Mouse (Mus musculus) neural tube, embryonic 13.5 days (tissue): ENCODE measurements around the gene Arid3c. TPM values are rescaled to one million over a fixed set of nuclear protein-coding genes. Genes with fewer than 3 reads are reported as not detected.
A peak's percentile ranks its signal among the peaks of the same experiment; 100 is the strongest.
"Not testable (repeated sequence)": the region's sequence is repeated elsewhere in the genome, so short reads cannot be mapped to it uniquely, and the experiment has no call there.

Source experiments
- ATAC-seq: fragments of 200-750 bp; cut with Nextera tagmentation; 2 replicates; pipeline ENCODE4 v1.8.0; 2017; ENCODE audit warnings: low read depth, mild to moderate bottlenecking, moderate TSS enrichment, moderate library complexity
- H3K27ac ChIP-seq: fragments of 300-500 bp; sonication (generic); replicated peaks from 2 replicates; pipeline ENCODE4 v1.5.1; 2015; ENCODE audit warnings: moderate library complexity, mild to moderate bottlenecking, inconsistent platforms
- H3K27me3 ChIP-seq: fragments of 300-500 bp; sonication (generic); 2 replicates; pipeline ENCODE4 v1.6.1; 2015; ENCODE audit warnings: mild to moderate bottlenecking, inconsistent platforms
- H3K36me3 ChIP-seq: fragments of 300-500 bp; sonication (generic); 2 replicates; pipeline ENCODE4 v1.6.1; 2015; ENCODE audit warnings: mild to moderate bottlenecking, inconsistent platforms
- H3K4me1 ChIP-seq: fragments of 300-500 bp; sonication (generic); replicated peaks from 2 replicates; pipeline ENCODE4 v1.6.1; 2015; ENCODE audit warnings: inconsistent platforms
- H3K4me2 ChIP-seq: fragments of 300-500 bp; sonication (generic); 2 replicates; pipeline ENCODE4 v1.6.1; 2015; ENCODE audit warnings: inconsistent platforms, mild to moderate bottlenecking, moderate library complexity
- H3K4me3 ChIP-seq: fragments of 300-500 bp; sonication (generic); 2 replicates; pipeline ENCODE4 v1.5.1; 2015; ENCODE audit warnings: mild to moderate bottlenecking, inconsistent platforms
- H3K9ac ChIP-seq: fragments of 300-500 bp; sonication (generic); 2 replicates; pipeline ENCODE4 v1.6.1; 2015; ENCODE audit warnings: moderate library complexity, mild to moderate bottlenecking, inconsistent platforms
- H3K9me3 ChIP-seq: fragments of 300-500 bp; sonication (generic); 2 replicates; pipeline ENCODE4 v1.6.1; 2016; ENCODE audit warnings: inconsistent platforms
- WGBS: fragments of 180-500 bp; shearing (Covaris S2); methylation state at CpG from one replicate; pipeline ENCODE4 v1.1.7; 2015; 5-methylcytosine and 5-hydroxymethylcytosine counted together
- polyA plus RNA-seq: library from polyadenylated mRNA; unstranded; fragments of >200 nt; fragmentation: Nextera tagmentation; extraction: Ambion mirVana; gene quantifications from 2 replicates; pipeline ENCODE4 v1.2.1, GENCODE M21; 2015

Gene Arid3c
- polyA plus RNA-seq, 1 experiment from 2014 or later = 2.2 TPM

- Histone ChIP-seq H3K4me2 (peak overlapping the region; percentile 47), H3K4me3 (peak overlapping the region; percentile 21), H3K4me1 (peaks cover 53% of the 10 kb centered on the region), H3K27ac (peak overlapping the region; percentile 77; the same call in 1 of the 2 replicates)
- H3K9me3 ChIP-seq, H3K9ac ChIP-seq, H3K27me3 ChIP-seq, H3K36me3 ChIP-seq: not testable (repeated sequence)
- peak; percentile 17 for ATAC-seq
- WGBS = 3% methylated on average over 15 of the region's 27 CpGs
Observed at GRCm38 (mm10) chr4:41683303-41683702, 47.6 kb downstream of the Arid3c start.

DNA sequence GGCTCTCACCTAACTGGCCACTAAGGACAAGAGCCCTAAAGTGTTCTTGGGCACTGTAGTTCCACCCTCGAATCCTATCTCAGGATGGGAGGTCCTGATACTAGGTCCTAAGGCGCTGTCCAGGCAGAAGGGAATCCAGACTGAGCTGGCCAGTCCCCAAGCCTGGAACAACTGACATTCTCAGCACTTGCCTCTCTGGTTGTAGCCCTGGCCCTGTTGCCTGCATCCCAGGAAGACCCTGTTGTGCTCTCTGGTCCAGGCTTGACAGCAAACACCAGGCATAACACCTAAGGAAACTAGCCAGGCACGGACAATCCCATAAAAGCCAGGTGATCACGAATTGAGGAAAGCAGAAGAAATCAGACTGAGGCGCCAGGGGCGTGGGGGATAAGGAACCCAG is 48.2 kb downstream of the Arid3c start:
- no peak for ATAC-seq
- Histone ChIP-seq H3K36me3 (no peaks in the 10 kb centered on the region), H3K27ac (peak overlapping the region; percentile 77), H3K9ac (peak overlapping the region; percentile 49), H3K4me2 (peak overlapping the region; percentile 47), H3K4me1 (peaks cover 58% of the 10 kb centered on the region), H3K9me3 (no peaks in the 10 kb centered on the region), H3K27me3 (no peaks in the 10 kb centered on the region), H3K4me3 (no peak overlapping the region)
- WGBS = 23% methylated on average over 6 of the region's 6 CpGs

GRCm38 (mm10) chr4:41681947-41682346 is 49.0 kb downstream of the Arid3c start:
- H3K4me2 ChIP-seq = no peak overlapping the region
- H3K36me3 ChIP-seq = no peaks in the 10 kb centered on the region
- ATAC-seq = no peak
- no peaks in the 10 kb centered on the region for H3K27me3 ChIP-seq
- peak overlapping the region; percentile 77 for H3K27ac ChIP-seq
- no peaks in the 10 kb centered on the region for H3K9me3 ChIP-seq
- peak overlapping the region; percentile 49; the same call in 1 of the 2 replicates for H3K9ac ChIP-seq
- no peak overlapping the region for H3K4me3 ChIP-seq
- peaks cover 67% of the 10 kb centered on the region for H3K4me1 ChIP-seq
- 56% methylated on average over 10 of the region's 10 CpGs for WGBS

DNA sequence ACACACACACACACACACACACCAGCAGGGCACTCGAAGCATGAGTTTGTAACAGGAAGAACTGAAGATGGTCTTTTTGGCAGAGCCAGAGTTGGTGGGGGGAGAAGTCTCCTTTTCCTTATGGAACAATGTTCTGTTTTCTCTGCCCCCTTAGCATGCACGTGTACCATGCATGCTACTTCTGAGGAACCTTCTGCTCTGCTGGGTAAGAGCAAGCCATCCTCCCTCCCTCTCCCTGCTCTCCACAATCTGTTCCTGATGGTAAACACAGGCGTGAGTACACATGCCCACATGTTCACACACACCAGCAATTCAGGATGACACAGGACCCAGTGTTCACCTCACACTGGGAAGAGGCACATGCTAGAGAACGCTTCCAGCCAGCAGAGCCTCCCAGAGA is 49.8 kb downstream of the Arid3c start:
- Histone ChIP-seq H3K9ac (no peak overlapping the region), H3K9me3 (no peaks in the 10 kb centered on the region), H3K4me1 (peaks cover 70% of the 10 kb centered on the region), H3K4me3 (no peak overlapping the region), H3K27ac (no peak overlapping the region), H3K36me3 (no peaks in the 10 kb centered on the region), H3K4me2 (no peak overlapping the region), H3K27me3 (no peaks in the 10 kb centered on the region)
- 61% methylated on average over 4 of the region's 4 CpGs for WGBS
- ATAC-seq = no peak

GRCm38 (mm10) chr4:41679291-41679690 is 51.7 kb downstream of the Arid3c start:
- no peak for ATAC-seq
- H3K4me3 ChIP-seq = no peak overlapping the region
- peak overlapping the region; percentile 65 for H3K27ac ChIP-seq
- 44% methylated on average over 2 of the region's 2 CpGs for WGBS
- peaks cover 83% of the 10 kb centered on the region for H3K4me1 ChIP-seq
- no peaks in the 10 kb centered on the region for H3K36me3 ChIP-seq
- H3K27me3 ChIP-seq = no peaks in the 10 kb centered on the region
- peak overlapping the region; percentile 45; the same call in 1 of the 2 replicates for H3K9ac ChIP-seq
- no peaks in the 10 kb centered on the region for H3K9me3 ChIP-seq
- H3K4me2 ChIP-seq = no peak overlapping the region

DNA sequence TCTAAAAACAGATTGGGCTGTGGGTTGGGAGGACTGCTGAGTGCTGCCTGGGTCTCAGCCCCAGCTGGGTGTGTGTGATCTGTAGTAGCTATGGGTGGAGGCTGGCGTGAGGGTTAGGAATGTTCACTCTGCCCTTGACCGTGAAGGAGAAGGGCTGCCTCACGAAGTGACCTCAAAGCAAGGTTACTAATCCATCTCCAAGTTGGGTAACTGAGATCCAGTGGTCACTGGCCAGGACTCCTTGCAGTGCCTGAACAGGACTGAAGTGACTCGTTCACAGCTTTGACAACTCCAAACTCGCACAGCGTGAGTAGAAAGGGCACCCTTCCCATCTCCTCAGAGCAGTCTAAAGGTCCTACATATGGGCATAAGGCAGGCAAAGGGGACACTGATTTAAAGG is 52.1 kb downstream of the Arid3c start:
- H3K9me3 ChIP-seq = no peaks in the 10 kb centered on the region
- H3K27ac ChIP-seq = peak overlapping the region; percentile 65; the same call in 1 of the 2 replicates

DNA sequence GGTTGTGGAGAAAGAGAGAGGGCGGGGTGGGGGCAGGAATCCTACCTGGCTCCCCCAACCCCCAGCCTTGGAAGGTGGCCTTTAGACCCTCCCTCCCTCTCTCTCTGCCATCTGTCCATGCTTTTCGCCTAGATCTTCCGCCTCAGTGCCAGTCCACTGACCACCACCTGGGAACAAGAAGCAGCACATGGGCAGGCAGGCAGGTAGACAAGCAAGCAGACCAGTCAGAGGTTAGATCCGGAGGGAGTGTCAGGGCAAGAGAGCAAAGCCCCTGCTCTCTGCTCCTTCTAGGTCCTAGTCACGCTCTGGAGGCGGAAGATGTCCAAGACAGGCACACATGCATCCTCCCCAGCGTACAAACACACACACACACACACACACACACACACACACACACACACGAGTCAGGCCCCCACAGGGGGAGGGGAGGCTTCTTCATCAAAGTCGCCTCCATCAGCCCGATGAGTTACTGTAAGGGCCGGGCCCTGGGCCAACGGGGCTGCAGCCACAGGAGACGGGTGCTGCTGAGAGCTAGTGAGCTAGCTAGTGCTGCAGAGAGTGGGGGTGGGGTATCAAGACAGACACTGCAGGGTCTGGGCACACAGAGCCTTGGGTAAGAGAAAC is 53.8 kb downstream of the Arid3c start:
- Histone ChIP-seq H3K9ac (peak overlapping the region; percentile 52), H3K27me3 (no peaks in the 10 kb centered on the region), H3K36me3 (no peaks in the 10 kb centered on the region), H3K4me2 (peak overlapping the region; percentile 6; the same call in 1 of the 2 replicates), H3K4me1 (peaks cover 92% of the 10 kb centered on the region), H3K4me3 (no peak overlapping the region), H3K9me3 (no peaks in the 10 kb centered on the region), H3K27ac (peak overlapping the region; percentile 75)
- ATAC-seq = peak; percentile 72
- WGBS = 27% methylated on average over 13 of the region's 13 CpGs

More for the DNA sequence above, 52.1 kb downstream of the Arid3c start:
- no peak overlapping the region for H3K4me3 ChIP-seq
- ATAC-seq = no peak
- H3K9ac ChIP-seq = peak overlapping the region; percentile 45; the same call in 1 of the 2 replicates
- H3K4me1 ChIP-seq = peaks cover 84% of the 10 kb centered on the region
- no peak overlapping the region for H3K4me2 ChIP-seq
- no peaks in the 10 kb centered on the region for H3K27me3 ChIP-seq
- 77% methylated on average over 6 of the region's 6 CpGs for WGBS
- H3K36me3 ChIP-seq = no peaks in the 10 kb centered on the region

DNA sequence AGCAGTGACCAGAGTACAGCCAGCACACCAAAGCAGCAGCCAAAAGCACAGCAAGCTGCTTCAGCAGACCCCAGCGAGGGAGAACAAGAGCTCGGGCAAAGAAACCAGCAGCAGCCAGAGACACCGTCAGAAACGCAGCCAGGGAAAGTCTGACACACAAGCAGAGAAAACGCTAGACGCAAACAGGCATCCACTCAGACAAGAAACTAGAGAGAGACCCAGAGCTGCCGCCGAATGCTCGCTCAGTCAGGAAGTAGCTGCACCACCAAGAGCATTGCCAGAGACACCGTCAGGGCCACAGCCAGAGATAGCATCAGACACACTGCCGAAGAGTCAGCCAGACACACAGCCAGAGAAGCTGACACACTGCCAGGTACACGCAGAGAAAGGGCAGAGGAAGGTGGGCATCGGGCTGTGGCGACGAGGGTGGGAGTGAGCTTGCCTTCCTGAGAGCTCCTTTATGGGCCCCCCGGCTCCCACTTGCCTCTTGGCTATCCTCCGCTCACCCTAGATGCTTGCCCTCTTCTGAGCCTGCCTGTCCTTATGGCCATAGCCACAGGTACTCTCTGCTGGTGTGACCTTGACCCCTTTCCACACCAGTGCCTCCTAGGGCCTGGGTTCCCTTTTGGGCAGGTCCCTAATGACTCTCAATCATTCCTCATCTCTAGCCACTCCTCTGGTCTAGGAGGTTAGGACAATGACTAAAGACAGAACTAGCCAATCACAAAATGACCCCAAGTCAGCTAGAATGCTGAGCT is 54.5 kb downstream of the Arid3c start:
- no peak for ATAC-seq
- no peaks in the 10 kb centered on the region for H3K27me3 ChIP-seq
- H3K4me1 ChIP-seq = peaks cover 94% of the 10 kb centered on the region
- H3K4me2 ChIP-seq = no peak overlapping the region; the same call in 1 of the 2 replicates
- H3K27ac ChIP-seq = peak overlapping the region; percentile 75
- no peaks in the 10 kb centered on the region for H3K36me3 ChIP-seq
- no peaks in the 10 kb centered on the region for H3K9me3 ChIP-seq
- H3K9ac ChIP-seq = peak overlapping the region; percentile 52
- H3K4me3 ChIP-seq = no peak overlapping the region
- 74% methylated on average over 17 of the region's 17 CpGs for WGBS

Other genes with a start within 250 kb of the Arid3c start
- 5.7 and 6.5 TPM in 2 replicates for gene AI464131, start 228.1 kb downstream of the Arid3c start, polyA plus RNA-seq
- 6.8 and 8.7 TPM in 2 replicates for gene 1110017D15Rik, start 213.8 kb downstream of the Arid3c start, polyA plus RNA-seq
- gene Fam219a, start 161.6 kb downstream of the Arid3c start, polyA plus RNA-seq = 14.7 and 18.8 TPM in 2 replicates
- 0.87 and 1.0 TPM in 2 replicates for gene Dnaic1, start 161.4 kb downstream of the Arid3c start, polyA plus RNA-seq
- 79.3 and 81.9 TPM in 2 replicates for gene Enho, start 90.8 kb downstream of the Arid3c start, polyA plus RNA-seq
- gene Cntfr, start 34.1 kb downstream of the Arid3c start, polyA plus RNA-seq = 28.9 and 29.7 TPM in 2 replicates
- gene Il11ra1, start 31.2 kb downstream of the Arid3c start, polyA plus RNA-seq = 53.6 and 60.2 TPM in 2 replicates
- 62.6 and 63.4 TPM in 2 replicates for gene Rpp25l, start 17.6 kb downstream of the Arid3c start, polyA plus RNA-seq
- 278 and 317 TPM in 2 replicates for gene Dctn3, start 8.0 kb downstream of the Arid3c start, polyA plus RNA-seq
- 35.4 and 38.0 TPM in 2 replicates for gene Galt, start 24.1 kb upstream of the Arid3c start, polyA plus RNA-seq
- gene Sigmar1, start 25.0 kb upstream of the Arid3c start, polyA plus RNA-seq = 75.1 and 75.2 TPM in 2 replicates
- gene Ccl27a, start 43.1 kb upstream of the Arid3c start, polyA plus RNA-seq = 204 and 212 TPM in 2 replicates
- not detected in 2 replicates for gene Gm21541, start 172.5 kb upstream of the Arid3c start, polyA plus RNA-seq
- 7.0 and 7.8 TPM in 2 replicates for gene Gm20878, start 210.4 kb upstream of the Arid3c start, polyA plus RNA-seq
- 0.45 and 0.51 TPM in 2 replicates for gene Fam205a4, start 234.9 kb upstream of the Arid3c start, polyA plus RNA-seq